Mouse (Mus musculus): ENCODE data around the gene Rbm34. TPM values are rescaled to one million over a fixed set of nuclear protein-coding genes. Genes with fewer than 3 reads are reported as not detected.

The Rbm34 gene
- total RNA-seq, 2 experiments from 2014 or later = 12.7 to 13.2 TPM

DNA sequence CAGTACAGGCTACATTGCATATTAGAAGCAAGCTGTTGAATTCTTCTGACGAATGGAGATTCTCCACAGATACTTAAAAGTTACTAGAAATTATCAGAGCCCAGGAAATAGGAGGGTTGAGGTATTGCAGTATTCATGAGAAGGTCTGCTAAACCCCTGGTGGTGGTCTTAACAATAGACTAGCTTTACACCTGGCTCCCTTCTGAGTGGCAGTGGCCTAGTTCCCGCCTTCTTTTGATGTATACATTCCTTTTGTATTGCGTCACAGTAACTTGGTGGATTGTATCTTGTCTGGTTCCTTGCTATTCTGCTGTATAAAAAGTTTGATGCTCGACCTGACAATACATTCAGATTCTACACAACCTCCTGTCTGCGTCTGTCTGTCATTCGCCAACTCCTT lies 2.8 kb downstream of the Rbm34 start:
- intact Hi-C loops (cut with DNase I) = no loop called here
- no peak for DNase-seq (ENCODE audit: low spot score in 2 of 2)

- intact Hi-C loops (cut with DNase I) = no loop called here
- DNase-seq (ENCODE audit: low spot score in 2 of 2) = no peak
Measured at GRCm38 (mm10) chr8:126965246-126965645, 5.6 kb downstream of the Rbm34 start.

DNA sequence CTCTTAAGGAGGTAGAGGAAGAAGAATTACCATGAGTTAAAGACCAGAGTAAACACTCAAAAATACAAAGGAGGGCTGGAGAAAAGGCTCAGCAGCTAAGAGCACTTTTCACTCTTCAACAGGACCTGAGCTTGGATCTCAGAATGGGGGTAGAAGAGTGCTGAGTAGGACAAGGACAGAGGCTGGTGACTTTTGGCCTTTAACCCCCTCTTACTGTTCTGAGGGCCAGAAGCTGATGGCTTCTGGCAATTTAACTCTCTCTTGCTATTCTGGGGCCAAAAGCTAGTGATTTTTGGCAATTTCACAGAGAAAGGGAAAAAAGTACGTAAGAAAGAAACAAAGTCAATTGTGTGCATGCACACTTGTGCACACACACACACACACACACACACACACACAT lies 8.0 kb downstream of the Rbm34 start:
- DNase-seq (ENCODE audit: low spot score in 2 of 2) = no peak
- intact Hi-C loops (cut with DNase I) = no loop called here

DNA sequence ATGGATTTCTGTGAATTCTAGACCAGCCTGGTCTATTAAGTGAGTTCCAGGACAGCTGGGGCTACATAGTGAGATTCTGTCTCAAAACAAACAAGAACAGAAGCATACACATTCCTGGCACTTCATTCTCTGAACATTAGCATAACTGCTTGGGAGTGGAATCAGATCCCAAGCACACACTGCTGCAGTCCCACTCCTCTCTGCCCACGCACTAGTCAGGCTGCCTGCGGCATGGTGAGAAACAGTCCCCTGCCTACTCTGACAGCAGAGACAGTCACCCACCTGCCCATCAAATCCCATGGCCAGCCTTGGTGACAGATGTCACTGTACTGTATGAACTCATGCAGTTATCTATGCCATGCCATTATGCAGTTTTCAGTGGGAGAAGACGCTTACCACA lies 9.4 kb downstream of the Rbm34 start:
- intact Hi-C loops (cut with DNase I) = no loop called here
- peak; percentile 45 to 53 for DNase-seq (ENCODE audit: low spot score in 2 of 2)

GRCm38 (mm10) chr8:126951900-126952636 lies 18.8 kb downstream of the Rbm34 start:
- DNase-seq (ENCODE audit: low spot score in 2 of 2) = no peak
- intact Hi-C loops (cut with DNase I) = no loop called here

GRCm38 (mm10) chr8:126949527-126949926 lies 21.3 kb downstream of the Rbm34 start:
- intact Hi-C loops (cut with DNase I) = no loop called here
- DNase-seq (ENCODE audit: low spot score in 2 of 2) = no peak

GRCm38 (mm10) chr8:126946444-126946843 lies 24.4 kb downstream of the Rbm34 start:
- DNase-seq (ENCODE audit: low spot score in 2 of 2) = peak in 1 of 2 experiments; percentile 22
- intact Hi-C loops (cut with DNase I) = no loop called here

DNA sequence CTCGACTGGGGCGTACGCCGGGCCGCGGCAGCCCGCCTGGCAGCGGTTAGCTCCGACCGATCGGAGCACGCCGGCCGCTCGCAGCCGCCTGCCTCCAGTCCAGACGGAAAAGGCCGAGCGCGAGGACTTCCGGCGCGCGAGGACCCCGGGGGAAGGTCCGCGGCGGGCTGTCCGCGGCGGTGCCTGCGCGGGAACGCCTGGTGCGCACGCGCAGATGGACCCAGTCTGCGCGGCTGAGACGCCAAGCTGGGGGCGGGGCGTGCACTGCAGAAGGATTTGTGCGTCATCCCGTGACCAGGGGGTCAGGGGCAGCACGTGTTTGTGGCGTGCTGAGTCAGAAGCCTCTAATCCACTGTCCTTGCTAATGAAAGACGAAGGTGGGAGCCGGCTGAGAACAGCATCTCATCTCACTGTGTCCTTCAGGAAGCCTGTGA lies 25.1 kb downstream of the Rbm34 start, which contains the start of gene Tomm20:
Tomm20 (minus strand) TSS at position 115 of the 434 bp plus-strand sequence.
- intact Hi-C loops (cut with DNase I) = loop anchor here (2.0 kb wide), 1 partner anchor 25 kb away; the partner anchor contains the start of gene Rbm34
- DNase-seq (ENCODE audit: low spot score in 2 of 2) = peak; percentile 97 to 99

DNA sequence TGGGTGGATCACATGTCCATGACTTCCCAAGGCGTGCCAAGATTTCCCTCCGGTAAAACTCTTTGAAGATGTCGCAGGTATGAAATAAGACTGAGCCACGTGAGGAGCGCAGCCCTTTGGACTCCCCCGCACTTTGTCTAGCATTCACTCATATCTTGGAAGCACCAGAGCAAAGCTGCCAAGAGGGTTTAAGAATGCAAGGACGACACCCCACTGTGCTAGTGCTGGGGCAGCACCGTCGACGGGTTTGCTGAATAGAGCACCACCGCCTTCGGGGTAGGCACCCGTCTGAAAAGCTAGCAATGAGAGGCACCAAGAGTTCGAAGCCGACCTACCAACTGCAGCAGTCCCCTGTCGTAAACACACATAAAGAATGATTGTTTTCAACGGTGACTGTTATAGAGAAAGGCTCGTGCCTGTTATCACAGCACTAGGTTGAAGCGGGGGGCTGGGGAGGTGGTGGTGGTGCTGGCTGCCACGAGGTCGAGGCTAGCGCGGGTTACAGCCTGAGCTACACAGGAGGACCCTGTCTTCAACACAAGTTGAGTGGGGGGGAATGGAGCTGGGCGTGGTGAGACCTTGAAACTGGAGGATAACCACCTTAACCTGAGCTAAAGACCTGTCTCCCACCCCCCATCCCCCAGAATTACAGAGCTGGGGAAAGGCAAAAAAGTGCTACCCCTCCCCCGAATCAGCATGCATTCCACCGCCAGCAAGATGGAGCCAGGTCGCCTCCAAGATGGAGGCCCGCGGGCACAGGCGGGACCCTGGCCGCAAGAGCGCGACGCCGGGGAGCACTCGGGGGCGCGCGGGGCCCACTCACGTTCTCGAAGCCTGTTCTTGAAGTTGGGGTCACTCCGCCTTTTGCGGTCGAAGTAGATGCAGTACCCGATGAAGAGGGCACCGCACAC lies 25.8 kb downstream of the Rbm34 start:
- intact Hi-C loops (cut with DNase I) = loop anchor here (2.0 kb wide), 1 partner anchor 26 kb away; the partner anchor contains the start of gene Rbm34

DNA sequence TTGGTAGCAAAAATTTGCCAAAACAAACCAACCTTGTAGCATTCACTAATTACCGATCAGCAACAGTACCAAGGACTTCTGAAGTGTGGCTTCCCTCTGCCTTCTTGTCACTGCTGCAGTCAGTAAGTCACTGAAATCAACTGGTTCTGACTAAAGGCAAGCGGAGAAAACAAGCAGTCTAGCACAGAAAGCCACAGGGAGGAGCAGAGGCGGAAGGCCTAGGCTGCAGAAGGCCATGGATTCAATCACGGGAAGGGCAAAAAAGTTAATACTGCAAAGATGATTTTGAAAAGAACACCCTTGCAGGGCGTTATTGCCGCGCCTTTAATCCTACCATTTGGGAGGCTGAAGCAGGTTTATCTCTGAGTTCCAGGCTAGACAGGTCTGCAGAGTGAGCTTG lies 27.3 kb downstream of the Rbm34 start:
- DNase-seq (ENCODE audit: low spot score in 2 of 2) = no peak
- intact Hi-C loops (cut with DNase I) = no loop called here

More for the DNA sequence above, 25.8 kb downstream of the Rbm34 start:
- DNase-seq (ENCODE audit: low spot score in 2 of 2) = peak; percentile 26 to 43

GRCm38 (mm10) chr8:126937337-126937736 lies 33.5 kb downstream of the Rbm34 start:
- intact Hi-C loops (cut with DNase I) = no loop called here
- DNase-seq (ENCODE audit: low spot score in 2 of 2) = no peak

DNA sequence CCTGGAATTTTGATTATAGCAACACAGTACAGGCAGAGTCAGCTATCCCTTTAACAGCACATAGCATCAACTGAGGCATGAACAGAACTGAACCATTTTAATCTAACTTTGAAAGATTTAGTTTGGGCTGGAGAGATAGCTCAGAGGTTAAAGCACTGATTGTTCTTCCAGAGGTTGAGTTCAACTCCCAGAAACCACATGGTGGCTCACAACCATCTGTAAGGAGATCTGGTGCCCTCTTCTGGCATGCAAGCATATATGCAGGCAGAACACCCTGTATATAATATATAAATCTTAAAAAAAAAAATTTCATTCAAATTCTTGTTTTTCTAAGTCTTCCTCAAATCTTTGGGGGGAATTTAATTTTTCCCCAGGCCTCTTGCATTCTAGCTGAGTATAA lies 34.9 kb downstream of the Rbm34 start:
- DNase-seq (ENCODE audit: low spot score in 2 of 2) = no peak
- intact Hi-C loops (cut with DNase I) = no loop called here

DNA sequence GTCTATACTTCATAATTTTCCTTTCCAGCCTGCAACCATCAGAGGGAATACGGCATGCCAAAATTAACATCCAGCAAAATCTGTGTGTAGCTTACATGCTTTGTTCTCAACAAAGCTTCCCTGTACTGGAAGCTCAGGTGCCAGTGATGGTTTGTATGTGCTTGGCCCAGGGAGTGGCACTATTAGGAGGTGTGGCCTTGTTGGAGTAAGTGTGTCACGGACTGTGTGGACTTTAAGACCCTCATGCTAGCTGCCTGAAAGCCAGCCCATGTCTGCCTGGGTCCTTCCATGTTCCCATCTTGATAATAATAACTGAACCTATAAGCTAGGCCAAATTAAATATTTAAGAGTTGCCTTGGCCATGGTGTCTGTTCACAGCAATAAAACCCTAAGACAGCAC lies 35.5 kb downstream of the Rbm34 start:
- intact Hi-C loops (cut with DNase I) = no loop called here
- no peak for DNase-seq (ENCODE audit: low spot score in 2 of 2)

DNA sequence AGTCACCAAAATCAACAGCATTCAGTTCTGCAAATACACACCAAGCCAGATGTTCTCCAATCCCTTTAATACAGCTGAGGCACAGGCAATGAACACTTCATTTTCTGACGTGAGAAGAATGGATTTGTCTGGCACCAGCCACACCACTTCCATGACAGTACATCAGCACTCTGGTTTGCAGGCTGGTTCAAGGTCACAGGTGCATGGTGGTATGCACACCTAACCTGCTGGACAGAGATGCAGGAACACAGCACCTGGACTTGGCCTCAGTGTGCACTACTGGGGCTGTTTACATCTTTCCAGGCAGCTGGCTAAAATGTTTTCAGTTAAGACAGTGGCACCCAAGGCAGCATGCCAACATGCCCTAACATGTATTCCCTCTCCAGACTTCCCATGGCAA lies 38.2 kb downstream of the Rbm34 start:
- intact Hi-C loops (cut with DNase I) = loop anchor here (5.0 kb wide), 1 partner anchor 40 kb away; the partner anchor contains the start of gene Rbm34
- no peak for DNase-seq (ENCODE audit: low spot score in 2 of 2)

DNA sequence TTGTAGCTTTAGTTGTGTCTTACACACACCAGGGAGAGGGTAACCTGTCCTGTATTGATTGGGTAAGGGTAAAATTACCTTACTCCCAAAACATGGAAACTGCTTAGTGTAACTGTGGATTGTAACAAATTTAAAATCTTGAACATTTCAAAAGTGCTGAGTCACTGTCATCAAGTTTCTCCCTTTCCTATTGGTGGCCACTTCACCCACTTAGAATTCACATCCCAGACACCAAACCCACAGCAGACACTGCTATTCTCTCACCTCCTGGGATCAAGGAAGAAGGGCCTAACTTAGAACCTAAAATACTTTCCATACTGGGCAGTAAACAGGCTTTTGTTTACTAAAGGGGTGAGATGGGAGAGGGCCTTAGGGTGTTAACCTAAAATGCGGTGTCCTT lies 38.6 kb downstream of the Rbm34 start:
- intact Hi-C loops (cut with DNase I) = loop anchor here (5.0 kb wide), 1 partner anchor 40 kb away; the partner anchor contains the start of gene Rbm34
- DNase-seq (ENCODE audit: low spot score in 2 of 2) = no peak

- DNase-seq (ENCODE audit: low spot score in 2 of 2) = no peak
- intact Hi-C loops (cut with DNase I) = loop anchor here (5.0 kb wide), 1 partner anchor 41 kb away; the partner anchor contains the start of gene Rbm34
Measured at GRCm38 (mm10) chr8:126931720-126932119, 39.2 kb downstream of the Rbm34 start.

GRCm38 (mm10) chr8:126929607-126930161 lies 41.2 kb downstream of the Rbm34 start:
- intact Hi-C loops (cut with DNase I) = loop anchor here (5.0 kb wide), 1 partner anchor 43 kb away; the partner anchor contains the start of gene Rbm34
- DNase-seq (ENCODE audit: low spot score in 2 of 2) = peak; percentile 36 to 61

DNA sequence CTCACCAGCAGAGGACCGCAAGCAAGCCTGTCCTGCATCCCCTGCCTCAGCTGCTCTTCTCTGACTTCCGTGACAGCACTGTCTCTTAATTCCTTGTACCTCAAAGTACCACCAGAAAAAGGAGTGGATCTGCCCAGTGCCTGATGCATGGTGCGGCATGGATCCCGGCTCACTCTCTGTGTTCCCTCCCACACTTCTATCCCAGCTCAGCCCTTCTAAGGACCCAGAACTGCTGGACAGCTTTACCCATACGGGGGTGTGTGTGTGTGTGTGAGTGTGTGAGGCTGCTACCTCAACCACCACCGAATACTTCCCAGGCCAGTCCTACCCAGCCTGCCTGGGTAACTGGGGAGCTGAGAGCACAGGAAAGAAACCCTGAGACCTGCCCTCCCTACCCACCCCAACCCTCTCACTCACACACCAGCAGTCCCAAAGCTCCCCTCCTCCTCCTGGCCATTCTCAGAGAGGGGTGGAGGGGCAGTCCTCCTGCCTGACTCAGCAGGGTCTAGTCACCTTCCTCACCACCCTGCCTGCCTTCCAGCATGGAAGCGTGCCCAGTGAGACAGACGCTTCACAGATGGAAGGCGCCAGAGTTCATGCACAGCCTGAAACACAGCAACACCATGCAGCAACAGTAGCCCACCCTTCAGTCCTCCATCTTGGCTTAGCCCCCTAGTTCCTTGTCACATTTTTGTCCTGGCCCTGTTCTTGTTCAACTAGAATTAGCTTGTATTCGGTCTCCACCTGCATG lies 41.9 kb downstream of the Rbm34 start:
- intact Hi-C loops (cut with DNase I) = no loop called here
- DNase-seq (ENCODE audit: low spot score in 2 of 2) = no peak

DNA sequence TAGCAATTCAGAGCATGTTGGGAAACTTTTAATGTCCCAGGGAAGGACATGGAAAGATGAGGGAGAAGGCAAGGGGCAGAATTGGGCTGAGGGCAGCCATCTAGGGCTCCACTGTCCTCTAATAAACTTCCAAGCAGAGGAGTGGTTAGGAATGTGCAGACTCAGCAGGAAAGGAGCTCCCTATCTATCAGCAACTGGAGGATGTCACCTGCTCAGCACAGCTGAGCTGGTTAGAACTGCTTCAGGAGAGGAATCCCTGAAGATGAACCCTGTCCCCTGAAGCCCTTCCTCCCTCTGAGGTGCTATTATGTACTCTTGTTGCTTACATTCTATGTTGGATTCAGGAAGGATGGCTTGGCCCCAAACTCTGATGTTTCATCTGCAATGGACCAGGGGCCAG lies 42.8 kb downstream of the Rbm34 start:
- DNase-seq (ENCODE audit: low spot score in 2 of 2) = no peak
- intact Hi-C loops (cut with DNase I) = no loop called here

All from left cerebral cortex, postnatal 36 days (tissue).